Mouse (Mus musculus) MEL (cell line): ENCODE results near the gene Thnsl1.

Source experiments
- CHD2 ChIP-seq: IDR thresholded peaks from 2 replicates; pipeline ENCODE4 v1.6.1; 2011; ENCODE audit warnings: low read length, improper control_type of control experiment
- CTCF ChIP-seq, 3 experiments: IDR thresholded peaks in 2 of 3; conservative IDR thresholded peaks in 1 of 3; 2 replicates each; pipeline ENCODE4 v1.5.1; 2011 to 2012; ENCODE audit warnings: low read length in 3 of 3, low read depth in 2 of 3, mild to moderate bottlenecking in 2 of 3, improper control_type of control experiment in 1 of 3, inconsistent platforms in 1 of 3, mixed read lengths in 1 of 3, moderate library complexity in 1 of 3; ENCODE audit not compliant: control insufficient read depth in 1 of 3, insufficient read depth in 1 of 3, poor library complexity in 1 of 3, severe bottlenecking in 1 of 3
- ETS1 ChIP-seq: IDR thresholded peaks from 2 replicates; pipeline ENCODE4 v1.6.1; 2012; ENCODE audit warnings: low read depth, mild to moderate bottlenecking, inconsistent platforms, low read length, improper control_type of control experiment, moderate library complexity
- MAFK ChIP-seq: IDR thresholded peaks from 2 replicates; pipeline ENCODE4 v1.6.1; 2011; ENCODE audit warnings: low read depth, mild to moderate bottlenecking, low read length, improper control_type of control experiment, borderline replicate concordance
- MAX ChIP-seq: IDR thresholded peaks from 2 replicates; pipeline ENCODE4 v1.6.1; 2011; ENCODE audit warnings: low read length, improper control_type of control experiment
- POLR2A ChIP-seq, 2 experiments: IDR thresholded peaks; 2 replicates each; pipeline ENCODE4 v1.6.1; 2011 to 2012; ENCODE audit warnings: low read length in 2 of 2, mild to moderate bottlenecking in 2 of 2, control low read depth in 1 of 2, improper control_type of control experiment in 1 of 2, low read depth in 1 of 2, moderate library complexity in 1 of 2; ENCODE audit not compliant: control insufficient read depth in 1 of 2, insufficient read depth in 1 of 2, poor library complexity in 1 of 2
- TBP ChIP-seq: IDR thresholded peaks from 2 replicates; pipeline ENCODE4 v1.8.0; 2011; ENCODE audit warnings: low read depth, low read length, improper control_type of control experiment

DNA sequence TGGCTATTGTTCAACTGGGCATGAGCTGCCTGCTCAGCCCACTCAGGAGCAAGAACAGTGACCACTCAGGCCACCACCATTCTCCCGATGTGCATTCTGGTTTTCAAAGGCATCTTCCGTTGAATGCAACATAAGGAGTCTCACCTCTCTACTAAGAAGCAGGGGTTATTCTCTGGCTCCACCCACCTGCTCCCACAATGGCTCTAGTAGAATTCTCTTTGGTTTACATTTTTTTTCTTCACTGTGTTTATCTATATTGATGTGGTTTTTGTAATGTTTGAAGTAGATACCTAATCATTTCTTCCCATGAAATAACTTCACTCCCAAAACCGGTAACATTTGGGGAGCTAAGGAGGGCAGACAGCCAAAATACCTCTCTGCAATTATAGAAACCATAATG, 48.1 kb downstream of the Thnsl1 start:
- TF ChIP-seq CTCF (IDR thresholded peaks at IDR 0.05 in 2 of 3, conservative IDR thresholded peaks at IDR 0.05 in 1 of 3; ENCODE audit: control insufficient read depth in 1 of 3, insufficient read depth in 1 of 3, low read depth in 2 of 3, low read length in 3 of 3, poor library complexity in 1 of 3, severe bottlenecking in 1 of 3) (no peak), ETS1 (no peak), CHD2 (no peak), MAX (no peak), POLR2A (IDR thresholded peaks at IDR 0.05; ENCODE audit: control insufficient read depth in 1 of 2, insufficient read depth in 1 of 2, low read depth in 1 of 2, low read length in 2 of 2, poor library complexity in 1 of 2) (no peak), MAFK (no peak), TBP (no peak)
